Comparison of ENCODE assay signal across 8 mouse cellular contexts in the genomic region with DNA sequence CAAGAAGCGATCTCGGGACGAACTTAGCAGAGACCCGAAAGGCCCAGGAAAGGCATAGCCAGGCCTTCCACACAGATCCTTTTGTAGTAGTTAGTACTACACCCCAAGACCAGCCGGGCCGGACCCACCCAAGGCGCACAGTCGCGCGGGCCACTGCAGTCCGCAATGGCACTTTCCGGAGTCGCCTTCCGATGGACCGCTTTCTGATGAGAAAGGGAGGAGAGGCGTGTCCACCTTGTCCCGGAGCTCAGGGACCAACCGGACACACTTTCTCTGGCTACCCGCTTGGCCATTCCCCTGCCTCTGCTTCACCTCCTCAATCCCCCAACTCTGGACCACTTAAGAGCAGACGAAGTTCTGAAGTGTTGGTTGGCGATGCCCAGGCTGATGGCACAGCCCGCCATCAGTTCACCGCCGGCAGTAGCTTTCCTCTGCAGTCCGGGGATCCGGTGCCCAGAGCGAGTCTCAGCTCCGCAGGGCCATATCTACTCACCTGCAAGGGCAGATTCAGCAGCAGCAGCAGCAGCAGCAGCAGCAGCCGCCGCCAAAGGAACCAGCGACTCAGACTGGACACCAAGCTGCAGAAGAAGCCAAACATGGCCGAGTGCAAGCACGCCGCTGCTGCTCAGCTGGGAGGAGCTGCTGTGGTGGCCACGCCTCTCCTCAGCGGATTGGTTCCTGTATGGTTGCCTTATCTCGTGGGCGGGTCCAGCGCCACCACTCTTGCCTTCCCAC. TPM values are rescaled to one million over a fixed set of nuclear protein-coding genes. Genes with fewer than 3 reads are reported as not detected.
DNase-seq lines count a peak whose midpoint lies in the region; ATAC-seq and TF ChIP-seq lines count a peak whose summit lies in the region.

A gene (minus strand): TSS at position 628 of the 735 bp plus-strand sequence.

- peak within 1 kb of the TSS; percentile 59 for H3K4me3 ChIP-seq in hindbrain, embryonic 11.5 days (ENCODE audit: low read depth, low read length)
- H3K4me3 ChIP-seq in lung, postnatal 0 days (ENCODE audit: low read depth, low read length): peak within 1 kb of the TSS; percentile 53

- no peaks in the 10 kb centered on the region for H3K9me3 ChIP-seq in hindbrain, embryonic 11.5 days (ENCODE audit: control insufficient read depth, low read length)
- H3K9me3 ChIP-seq in lung, postnatal 0 days (ENCODE audit: low read length): no peaks in the 10 kb centered on the region

- in situ Hi-C loops in Patski (cut with MboI; ENCODE audit: low pct_unique_long_range_greater_than_20kb): no loop called here

- POLR2A ChIA-PET in Patski (lab: Charles Lee): interaction anchor here (1.2 kb wide), 1 partner anchor 15 kb away, joined by 4 read pairs; no protein-coding TSS in a partner anchor

- H3K9ac ChIP-seq in hindbrain, embryonic 11.5 days (ENCODE audit: low read depth, low read length): peak within 1 kb of the TSS; percentile 55
- H3K9ac ChIP-seq in lung, postnatal 0 days (replicated peaks; ENCODE audit: low read depth): 0 out of 2 replicates have a peak within 1 kb of the TSS, but pooled peaks have one; percentile 5

- H3K4me2 ChIP-seq in hindbrain, embryonic 11.5 days (replicated peaks; ENCODE audit: low read depth, low read length): peak within 1 kb of the TSS; percentile 71
- peak within 1 kb of the TSS; percentile 73 for H3K4me2 ChIP-seq in lung, postnatal 0 days (replicated peaks; ENCODE audit: low read depth, low read length)

- TF ChIP-seq EP300 in lung, postnatal 0 days (IDR thresholded peaks at IDR 0.05): no peak

- no peak within 1 kb of the TSS for H3K27ac ChIP-seq in hindbrain, embryonic 11.5 days (ENCODE audit: low read depth, low read length)
- no peak within 1 kb of the TSS for H3K27ac ChIP-seq in lung, postnatal 0 days (ENCODE audit: low read length)

- H3K27me3 ChIP-seq in Patski: no peaks in the 10 kb centered on the region
- H3K27me3 ChIP-seq in hindbrain, embryonic 11.5 days (ENCODE audit: control insufficient read depth, insufficient read depth, low read length): no peaks in the 10 kb centered on the region
- H3K27me3 ChIP-seq in lung, postnatal 0 days (replicated peaks; ENCODE audit: insufficient read depth, low read length): no peaks in the 10 kb centered on the region

- ATAC-seq in Patski: peak; percentile 94
- ATAC-seq in hindbrain, embryonic 11.5 days (ENCODE audit: low FRiP score): peak; percentile 92
- ATAC-seq in lung, postnatal 0 days: peak; percentile 100

- DNase-seq in Patski (ENCODE audit: low read depth, low spot score): no peak
- DNase-seq in cerebellum, postnatal 10 days: peak; percentile 81 to 86
- DNase-seq in frontal cortex, adult 2 months (ENCODE audit: extremely low spot score in 1 of 2, low spot score in 1 of 2): peak; percentile 37 to 78
- DNase-seq in hindbrain, embryonic 11.5 days (ENCODE audit: low spot score): peak; percentile 83
- DNase-seq in layer of hippocampus, adult 9-11 months: peak; percentile 81
- peak; percentile 91 for DNase-seq in lung, postnatal 0 days (ENCODE audit: low spot score)
- peak; percentile 44 for DNase-seq in ovary, postnatal 10 days (ENCODE audit: low spot score)
- DNase-seq in thymus, postnatal 0 days (ENCODE audit: low spot score): peak; percentile 72

- 3% methylated on average over 39 of the region's 39 CpGs for WGBS in hindbrain, embryonic 11.5 days
- 3% methylated on average over 39 of the region's 39 CpGs for WGBS in lung, postnatal 0 days

- CTCF ChIA-PET in Patski (lab: Charles Lee): no interaction called here

- H3K4me1 ChIP-seq in hindbrain, embryonic 11.5 days (replicated peaks; ENCODE audit: control insufficient read depth, insufficient read depth, low read length): no peaks in the 10 kb centered on the region
- no peaks in the 10 kb centered on the region for H3K4me1 ChIP-seq in lung, postnatal 0 days (ENCODE audit: insufficient read depth, low read depth, low read length)

- H3K36me3 ChIP-seq in hindbrain, embryonic 11.5 days (ENCODE audit: control insufficient read depth, insufficient read depth, low read length): no peaks in the 10 kb centered on the region
- H3K36me3 ChIP-seq in lung, postnatal 0 days (ENCODE audit: insufficient read depth, low read length): no peaks in the 10 kb centered on the region

- no peak for TF ChIP-seq CTCF in Patski (IDR thresholded peaks at IDR 0.05)
- TF ChIP-seq CTCF in lung, postnatal 0 days (IDR thresholded peaks at IDR 0.05): no peak

RNA-seq across cellular contexts. Expression of the gene that starts here (rescaled TPM):
- polyA plus RNA-seq in Patski (2021): 39.1 TPM
- polyA plus RNA-seq in frontal cortex, adult 2 months (2012; rRNA removed): 4.1 and 4.6 TPM in 2 replicates
- 9.2 and 9.5 TPM in 2 replicates for polyA plus RNA-seq in hindbrain, embryonic 11.5 days (2014; fragmentation: Nextera tagmentation; extraction: Ambion mirVana)
- polyA plus RNA-seq in lung, postnatal 0 days (2015; fragmentation: Nextera tagmentation; extraction: Ambion mirVana): 4.6 and 5.3 TPM in 2 replicates
- polyA plus RNA-seq in thymus, postnatal 0 days (2015; fragmentation: Nextera tagmentation; extraction: Ambion mirVana): 3.5 and 3.7 TPM in 2 replicates
